Mouse (Mus musculus) MEL (cell line): ENCODE data around the gene Gne.

ENCODE experiments used
- CTCF ChIP-seq, 3 experiments: IDR thresholded peaks in 2 of 3; conservative IDR thresholded peaks in 1 of 3; 2 replicates each; pipeline ENCODE4 v1.5.1; 2011 to 2012; ENCODE audit warnings: low read length in 3 of 3, low read depth in 2 of 3, mild to moderate bottlenecking in 2 of 3, improper control_type of control experiment in 1 of 3, inconsistent platforms in 1 of 3, mixed read lengths in 1 of 3, moderate library complexity in 1 of 3; ENCODE audit not compliant: control insufficient read depth in 1 of 3, insufficient read depth in 1 of 3, poor library complexity in 1 of 3, severe bottlenecking in 1 of 3
- EP300 ChIP-seq, 2 experiments: IDR thresholded peaks; 2 replicates each; pipeline ENCODE4 v1.6.1; 2011; ENCODE audit warnings: improper control_type of control experiment in 2 of 2, low read length in 2 of 2, low read depth in 1 of 2, mild to moderate bottlenecking in 1 of 2
- JUND ChIP-seq: IDR thresholded peaks from 2 replicates; pipeline ENCODE4 v1.6.1; 2011; ENCODE audit warnings: low read depth, mild to moderate bottlenecking, improper control_type of control experiment, low read length
- MAFK ChIP-seq: IDR thresholded peaks from 2 replicates; pipeline ENCODE4 v1.6.1; 2011; ENCODE audit warnings: low read depth, mild to moderate bottlenecking, low read length, improper control_type of control experiment, borderline replicate concordance
- POLR2A ChIP-seq, 2 experiments: IDR thresholded peaks; 2 replicates each; pipeline ENCODE4 v1.6.1; 2011 to 2012; ENCODE audit warnings: low read length in 2 of 2, mild to moderate bottlenecking in 2 of 2, control low read depth in 1 of 2, improper control_type of control experiment in 1 of 2, low read depth in 1 of 2, moderate library complexity in 1 of 2; ENCODE audit not compliant: control insufficient read depth in 1 of 2, insufficient read depth in 1 of 2, poor library complexity in 1 of 2
- POLR2AphosphoS2 ChIP-seq: IDR thresholded peaks from 2 replicates; pipeline ENCODE4 v1.6.1; 2011; ENCODE audit warnings: low read length, improper control_type of control experiment
- TBP ChIP-seq: IDR thresholded peaks from 2 replicates; pipeline ENCODE4 v1.8.0; 2011; ENCODE audit warnings: low read depth, low read length, improper control_type of control experiment
- UBTF ChIP-seq: IDR thresholded peaks from 2 replicates; pipeline ENCODE4 v1.6.1; 2012; ENCODE audit warnings: low read depth, mild to moderate bottlenecking, inconsistent platforms, low read length, improper control_type of control experiment, moderate library complexity, borderline replicate concordance; ENCODE audit not compliant: insufficient read depth

GRCm38 (mm10) chr4:44113393-44114138 lies 29.6 kb upstream of the Gne start:
- TF ChIP-seq JUND (no peak), EP300 (IDR thresholded peaks at IDR 0.05; ENCODE audit: low read depth in 1 of 2, low read length in 2 of 2) (no peak), TBP (no peak), CTCF (IDR thresholded peaks at IDR 0.05 in 2 of 3, conservative IDR thresholded peaks at IDR 0.05 in 1 of 3; ENCODE audit: control insufficient read depth in 1 of 3, insufficient read depth in 1 of 3, low read depth in 2 of 3, low read length in 3 of 3, poor library complexity in 1 of 3, severe bottlenecking in 1 of 3) (no peak), UBTF (no peak), POLR2A (IDR thresholded peaks at IDR 0.05; ENCODE audit: control insufficient read depth in 1 of 2, insufficient read depth in 1 of 2, low read depth in 1 of 2, low read length in 2 of 2, poor library complexity in 1 of 2) (no peak), POLR2AphosphoS2 (no peak), MAFK (no peak)
